Mouse (Mus musculus) central nervous system, embryonic 14 days (tissue): ENCODE data around the gene Mroh7. TPM values are rescaled to one million over a fixed set of nuclear protein-coding genes. Genes with fewer than 3 reads are reported as not detected.

Experiments
- polyA plus RNA-seq: library from polyadenylated mRNA; depleted of rRNA; stranded (reverse); fragments of >200 nt; gene quantifications from 2 replicates; pipeline ENCODE4 v1.2.3, GENCODE M21; 2012; rRNA removed

Gene Mroh7
- 1.5 TPM in 2 replicates for polyA plus RNA-seq

DNA sequence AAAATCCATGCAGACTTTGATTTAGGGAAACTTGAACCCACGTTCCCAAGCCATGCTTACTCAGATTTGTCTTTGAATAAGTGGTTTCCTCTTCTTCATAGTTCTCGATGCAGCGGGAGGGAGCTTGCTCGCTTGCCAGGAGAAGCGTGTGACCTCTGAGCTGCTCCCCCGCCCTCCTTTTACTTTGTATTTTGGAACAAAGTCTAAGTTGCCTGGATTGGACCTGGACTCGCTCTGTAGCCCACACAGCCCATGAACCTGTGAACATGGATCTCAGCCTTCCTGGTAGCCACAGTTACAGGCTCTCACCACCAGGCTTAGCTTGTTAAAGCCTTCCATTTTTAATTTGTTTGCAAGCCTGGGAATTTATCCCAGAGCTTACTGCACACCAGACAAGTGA is at the start of gene Mroh7:
Gene Mroh7, minus strand, starts transcription at position 112 of the 400 bp plus-strand sequence.

GRCm38 (mm10) chr4:106733636-106734035 is 2.9 kb upstream of the Mroh7 start, which contains the start of gene Fam151a:
Gene Fam151a, plus strand, starts transcription at chr4:106733889.

GRCm38 (mm10) chr4:106678442-106679118 is 52.1 kb downstream of the Mroh7 start, which contains the start of gene Ttc4:
Gene Ttc4, minus strand, starts transcription at chr4:106678944.

DNA sequence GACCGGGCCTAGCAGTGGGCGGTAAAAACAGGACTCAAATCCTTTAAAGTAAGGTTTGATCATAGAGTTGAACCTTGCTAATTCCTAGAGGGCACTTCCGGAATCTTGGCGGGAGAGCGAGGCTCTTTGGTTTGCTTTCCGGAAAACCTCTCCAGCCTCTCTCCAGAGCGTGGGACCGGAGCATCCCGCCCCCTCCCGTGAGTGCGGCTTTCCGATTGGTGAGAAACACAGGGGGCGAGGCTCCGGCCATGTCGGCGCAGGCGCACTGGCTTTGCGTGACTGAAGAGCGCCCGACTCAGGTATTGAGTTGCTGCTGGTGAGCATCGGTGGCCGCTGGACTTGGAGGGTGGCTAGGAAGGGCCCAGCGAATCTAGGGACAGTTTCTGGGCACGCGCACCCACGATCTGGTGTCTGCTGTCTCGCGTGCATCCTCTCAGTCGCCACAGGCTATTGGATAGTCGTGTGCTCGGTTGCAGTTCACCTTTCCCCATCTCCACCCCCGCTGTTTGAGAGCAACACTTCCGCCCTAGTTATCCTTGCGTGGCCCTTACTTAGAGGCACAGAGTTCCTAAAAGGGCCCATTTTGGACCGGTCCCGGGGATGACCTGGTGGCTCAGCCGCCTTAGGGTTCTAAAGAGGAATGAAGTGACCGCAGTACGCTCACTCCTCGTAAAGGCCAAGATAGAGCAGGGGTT is 79.7 kb downstream of the Mroh7 start, which contains the start of gene Pars2:
Gene Pars2, plus strand, starts transcription at position 237 of the 695 bp plus-strand sequence.

Other genes with a start within 250 kb of the Mroh7 start
- not detected in 2 replicates for gene Bsnd, start 238.6 kb downstream of the Mroh7 start, polyA plus RNA-seq
- 66.1 and 69.8 TPM in 2 replicates for gene Dhcr24, start 169.9 kb downstream of the Mroh7 start, polyA plus RNA-seq
- 0.05 TPM in 1 of 2 replicates, not detected in the other for gene Lexm, start 113.7 kb downstream of the Mroh7 start, polyA plus RNA-seq
- gene Ttc22, start 108.5 kb downstream of the Mroh7 start, polyA plus RNA-seq = 1.5 and 2.6 TPM in 2 replicates
- 10.4 and 11.6 TPM in 2 replicates for gene Pars2, start 79.9 kb downstream of the Mroh7 start, polyA plus RNA-seq
- gene Ttc4, start 52.0 kb downstream of the Mroh7 start, polyA plus RNA-seq = 189 and 203 TPM in 2 replicates
- 0.05 TPM in 1 of 2 replicates, not detected in the other for gene Fam151a, start 3.0 kb upstream of the Mroh7 start, polyA plus RNA-seq
- gene Acot11, start 74.1 kb upstream of the Mroh7 start, polyA plus RNA-seq = 1.5 and 2.3 TPM in 2 replicates
- 258 and 267 TPM in 2 replicates for gene Ssbp3, start 179.8 kb upstream of the Mroh7 start, polyA plus RNA-seq